Mouse (Mus musculus) heart, postnatal 0 days (tissue): ENCODE results near the gene Gm10837. TPM values are rescaled to one million over a fixed set of nuclear protein-coding genes. Genes with fewer than 3 reads are reported as not detected.

Experiments
- ATAC-seq: fragments of 200-750 bp; cut with Nextera tagmentation; 2 replicates; pipeline ENCODE4 v1.8.0; 2017; ENCODE audit warnings: low read depth, moderate number of reproducible peaks, moderate library complexity; ENCODE audit not compliant: insufficient read depth
- DNase-seq: peaks from one replicate; pipeline ENCODE4 v3.0.0-alpha.2; 2016; ENCODE audit warnings: low spot score
- H3K27ac ChIP-seq: fragments of 300-500 bp; sonication (generic); 2 replicates; pipeline ENCODE4 v1.5.1; 2014; ENCODE audit warnings: low read depth, mild to moderate bottlenecking
- H3K27me3 ChIP-seq: fragments of 300-500 bp; sonication (generic); 2 replicates; pipeline ENCODE4 v1.6.1; 2014; ENCODE audit warnings: low read length, mixed read lengths; ENCODE audit not compliant: control insufficient read depth, insufficient read depth
- H3K36me3 ChIP-seq: fragments of 300-500 bp; sonication (generic); replicated peaks from 2 replicates; pipeline ENCODE4 v1.6.1; 2014; ENCODE audit warnings: low read length, mixed read lengths; ENCODE audit not compliant: control insufficient read depth, insufficient read depth
- H3K4me1 ChIP-seq: fragments of 300-500 bp; sonication (generic); 2 replicates; pipeline ENCODE4 v1.6.1; 2014; ENCODE audit warnings: antibody characterized with exemption; ENCODE audit not compliant: control insufficient read depth, insufficient read depth
- H3K4me2 ChIP-seq: fragments of 300-500 bp; sonication (generic); 2 replicates; pipeline ENCODE4 v1.6.1; 2014; ENCODE audit warnings: low read depth, mild to moderate bottlenecking, low read length, moderate library complexity
- H3K4me3 ChIP-seq: fragments of 300-500 bp; sonication (generic); 2 replicates; pipeline ENCODE4 v1.5.1; 2014; ENCODE audit warnings: low read depth, low read length
- H3K9ac ChIP-seq: fragments of 300-500 bp; sonication (generic); replicated peaks from 2 replicates; pipeline ENCODE4 v1.6.1; 2014; ENCODE audit warnings: low read depth, low read length, mixed read lengths
- H3K9me3 ChIP-seq: fragments of 300-500 bp; sonication (generic); replicated peaks from 2 replicates; pipeline ENCODE4 v1.6.1; 2016; ENCODE audit warnings: low read length; ENCODE audit not compliant: control insufficient read depth
- CTCF ChIP-seq: IDR thresholded peaks from 2 replicates; pipeline ENCODE4 v1.5.1; 2016; ENCODE audit warnings: antibody characterized with exemption, control low read depth, low read depth
- EP300 ChIP-seq: IDR thresholded peaks from 2 replicates; pipeline ENCODE4 v1.6.1; 2016; ENCODE audit warnings: antibody characterized with exemption, low read depth
- WGBS: fragments of 180-500 bp; shearing (Covaris S2); extraction: QIAGEN DNeasy Blood & Tissue Kit; methylation state at CpG from one replicate; pipeline ENCODE4 v1.1.7; 2014; 5-methylcytosine and 5-hydroxymethylcytosine counted together
- polyA plus RNA-seq: library from polyadenylated mRNA; unstranded; fragments of >200 nt; fragmentation: Nextera tagmentation; extraction: Ambion mirVana; gene quantifications from 2 replicates; pipeline ENCODE4 v1.2.1, GENCODE M21; 2015
- total RNA-seq: library from RNA; depleted of rRNA; stranded (reverse); fragments of >200 nt; gene quantifications from 2 replicates; pipeline ENCODE4 v1.2.3, GENCODE M21; 2014; ENCODE audit warnings: low replicate concordance

The Gm10837 gene
- total and polyA plus RNA-seq, 2 experiments from 2014 or later, result not detected

GRCm38 (mm10) chr14:122468971-122469755, 21.2 kb upstream of the Gm10837 start:
- H3K9ac ChIP-seq, result no peak overlapping the region
- peaks cover 100% of the 10 kb centered on the region for H3K27me3 ChIP-seq
- H3K36me3 ChIP-seq, result no peaks in the 10 kb centered on the region
- H3K4me2 ChIP-seq, result no peak overlapping the region
- H3K4me3 ChIP-seq, result no peak overlapping the region
- no peak for ATAC-seq
- TF ChIP-seq CTCF, result no peak
- TF ChIP-seq EP300, result no peak
- DNase-seq, result peak; percentile 5
- H3K9me3 ChIP-seq, result no peaks in the 10 kb centered on the region
- WGBS, result 3% methylated on average over 28 of the region's 28 CpGs
- H3K4me1 ChIP-seq, result peaks cover 11% of the 10 kb centered on the region; the same call in 1 of the 2 replicates
- no peak overlapping the region for H3K27ac ChIP-seq

GRCm38 (mm10) chr14:122471449-122472085, 18.8 kb upstream of the Gm10837 start:
- H3K27ac ChIP-seq, result no peak overlapping the region

GRCm38 (mm10) chr14:122472161-122472560, 18.2 kb upstream of the Gm10837 start:
- no peaks in the 10 kb centered on the region for H3K9me3 ChIP-seq
- no peak overlapping the region for H3K9ac ChIP-seq
- ATAC-seq (no peak), DNase-seq (no peak)
- H3K4me2 ChIP-seq, result no peak overlapping the region
- H3K4me1 ChIP-seq, result 0 out of 2 replicates have a peak, but pooled peaks cover 5% of the 10 kb centered on the region
- H3K27me3 ChIP-seq, result peaks cover 100% of the 10 kb centered on the region
- TF ChIP-seq EP300 (no peak), CTCF (no peak)
- 3% methylated on average over 13 of the region's 13 CpGs for WGBS
- H3K36me3 ChIP-seq, result no peaks in the 10 kb centered on the region
- no peak overlapping the region for H3K4me3 ChIP-seq
- no peak overlapping the region for H3K27ac ChIP-seq

More at GRCm38 (mm10) chr14:122471449-122472085, 18.8 kb upstream of the Gm10837 start:
- WGBS, result 11% methylated on average over 31 of the region's 31 CpGs
- Histone ChIP-seq H3K9me3 (no peaks in the 10 kb centered on the region), H3K27me3 (peaks cover 100% of the 10 kb centered on the region), H3K4me3 (no peak overlapping the region), H3K4me2 (no peak overlapping the region), H3K9ac (no peak overlapping the region), H3K4me1 (0 out of 2 replicates have a peak, but pooled peaks cover 5% of the 10 kb centered on the region), H3K36me3 (no peaks in the 10 kb centered on the region)
- DNase-seq, result no peak
- TF ChIP-seq CTCF, result no peak
- TF ChIP-seq EP300, result no peak
- ATAC-seq, result no peak

- WGBS, result 3% methylated on average over 5 of the region's 5 CpGs
- Histone ChIP-seq H3K4me1 (0 out of 2 replicates have a peak, but pooled peaks cover 5% of the 10 kb centered on the region), H3K9ac (no peak overlapping the region), H3K4me3 (no peak overlapping the region), H3K27me3 (peaks cover 100% of the 10 kb centered on the region), H3K27ac (no peak overlapping the region), H3K36me3 (no peaks in the 10 kb centered on the region), H3K4me2 (no peak overlapping the region), H3K9me3 (no peaks in the 10 kb centered on the region)
- DNase-seq, result no peak
- no peak for ATAC-seq
- no peak for TF ChIP-seq CTCF
- TF ChIP-seq EP300, result no peak
Observed at GRCm38 (mm10) chr14:122472647-122473046, 17.7 kb upstream of the Gm10837 start.

- Histone ChIP-seq H3K36me3 (no peaks in the 10 kb centered on the region), H3K4me3 (no peak overlapping the region), H3K27me3 (peaks cover 100% of the 10 kb centered on the region), H3K27ac (no peak overlapping the region), H3K9ac (no peak overlapping the region), H3K9me3 (no peaks in the 10 kb centered on the region), H3K4me1 (0 out of 2 replicates have a peak, but pooled peaks cover 5% of the 10 kb centered on the region), H3K4me2 (no peak overlapping the region)
- DNase-seq (no peak), ATAC-seq (no peak)
- TF ChIP-seq EP300 (no peak), CTCF (no peak)
- WGBS, result 2% methylated on average over 17 of the region's 17 CpGs
Observed at GRCm38 (mm10) chr14:122473211-122473751, 17.1 kb upstream of the Gm10837 start.
